Mouse (Mus musculus) limb, embryonic 13.5 days (tissue): Measurements from ENCODE around the gene Fkbp7. TPM values are rescaled to one million over a fixed set of nuclear protein-coding genes. Genes with fewer than 3 reads are reported as not detected.

Source experiments
- ATAC-seq: fragments of 200-750 bp; cut with Nextera tagmentation; 2 replicates; pipeline ENCODE4 v1.8.0; 2017; ENCODE audit warnings: low read depth, moderate number of reproducible peaks, moderate TSS enrichment; ENCODE audit not compliant: low FRiP score
- H3K27ac ChIP-seq: fragments of 300-500 bp; sonication (generic); 2 replicates; pipeline ENCODE4 v1.5.1; 2015; ENCODE audit warnings: inconsistent platforms, mild to moderate bottlenecking, moderate library complexity
- H3K27me3 ChIP-seq: fragments of 300-500 bp; sonication (generic); 2 replicates; pipeline ENCODE4 v1.6.1; 2015; ENCODE audit warnings: mild to moderate bottlenecking, inconsistent platforms
- H3K36me3 ChIP-seq: fragments of 300-500 bp; sonication (generic); 2 replicates; pipeline ENCODE4 v1.6.1; 2015; ENCODE audit warnings: inconsistent platforms, mild to moderate bottlenecking, moderate library complexity
- H3K4me1 ChIP-seq: fragments of 300-500 bp; sonication (generic); 2 replicates; pipeline ENCODE4 v1.6.1; 2015; ENCODE audit warnings: inconsistent platforms
- H3K4me2 ChIP-seq: fragments of 300-500 bp; sonication (generic); replicated peaks from 2 replicates; pipeline ENCODE4 v1.6.1; 2015; ENCODE audit warnings: inconsistent platforms, mild to moderate bottlenecking, moderate library complexity
- H3K4me3 ChIP-seq: fragments of 300-500 bp; sonication (generic); 2 replicates; pipeline ENCODE4 v1.5.1; 2015; ENCODE audit warnings: moderate library complexity, mild to moderate bottlenecking, inconsistent platforms
- H3K9ac ChIP-seq: fragments of 300-500 bp; sonication (generic); 2 replicates; pipeline ENCODE4 v1.6.1; 2015; ENCODE audit warnings: mild to moderate bottlenecking, inconsistent platforms
- H3K9me3 ChIP-seq: fragments of 300-500 bp; sonication (generic); 2 replicates; pipeline ENCODE4 v1.6.1; 2016; ENCODE audit warnings: inconsistent platforms
- WGBS: fragments of 180-500 bp; shearing (Covaris S2); methylation state at CpG from one replicate; pipeline ENCODE4 v1.1.7; 2015; 5-methylcytosine and 5-hydroxymethylcytosine counted together
- polyA plus RNA-seq: library from polyadenylated mRNA; unstranded; fragments of >200 nt; fragmentation: Nextera tagmentation; extraction: Ambion mirVana; gene quantifications from 2 replicates; pipeline ENCODE4 v1.2.1, GENCODE M21; 2015

Gene Fkbp7
- polyA plus RNA-seq: 103 and 113 TPM in 2 replicates

DNA sequence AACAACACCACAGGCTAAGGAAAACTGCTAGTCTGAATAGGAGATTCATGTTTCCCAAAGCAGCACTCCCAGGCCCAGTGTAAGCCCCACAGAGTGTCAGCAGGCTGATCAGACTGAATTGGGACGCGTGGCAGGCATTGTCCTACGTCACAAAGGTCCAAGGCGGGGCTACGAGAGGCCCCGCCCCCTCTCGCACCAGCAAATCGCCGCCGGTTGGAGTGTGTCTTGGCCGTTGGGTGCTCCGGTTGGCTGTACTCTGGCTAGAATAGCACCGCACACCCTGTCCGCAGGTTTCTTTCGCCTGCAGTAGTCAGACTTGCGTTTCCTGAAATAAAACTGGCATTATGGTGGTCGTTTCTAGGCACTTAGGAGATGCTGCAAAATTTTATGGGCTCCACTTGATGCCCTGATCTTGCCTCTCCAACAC is at the start of gene Fkbp7:
Fkbp7 (minus strand) TSS at position 151 of the 427 bp plus-strand sequence.
- WGBS: under 1% methylated on average over 17 of the region's 17 CpGs

DNA sequence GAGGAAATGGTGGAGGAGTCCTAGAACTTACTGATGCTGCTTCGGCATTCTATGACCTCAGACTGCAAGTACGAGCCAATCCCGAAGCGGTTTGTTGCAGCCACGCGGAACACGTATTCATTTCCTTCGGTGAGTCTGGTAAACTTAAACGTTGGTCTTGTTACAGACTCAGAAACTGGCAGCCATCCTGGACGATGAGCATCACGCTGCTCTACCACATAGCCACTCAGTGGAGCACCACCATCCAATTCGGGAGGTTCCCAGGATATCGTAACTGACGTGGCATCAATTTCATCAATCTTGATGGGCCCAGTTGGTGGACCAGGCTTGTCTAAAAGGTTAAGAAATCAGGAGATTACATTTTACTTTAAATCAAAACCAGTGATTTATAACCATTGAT is 46.7 kb upstream of the Fkbp7 start:
- no peak for ATAC-seq
- H3K9me3 ChIP-seq: peaks cover 9% of the 10 kb centered on the region
- no peak overlapping the region for H3K4me2 ChIP-seq
- 93% methylated on average over 14 of the region's 14 CpGs for WGBS
- no peak overlapping the region for H3K27ac ChIP-seq
- peaks cover 19% of the 10 kb centered on the region for H3K36me3 ChIP-seq
- no peaks in the 10 kb centered on the region for H3K27me3 ChIP-seq
- H3K9ac ChIP-seq: no peak overlapping the region
- no peaks in the 10 kb centered on the region for H3K4me1 ChIP-seq
- H3K4me3 ChIP-seq: no peak overlapping the region

More for the DNA sequence above, at the start of gene Fkbp7:
- Histone ChIP-seq H3K36me3 (peaks cover 5% of the 10 kb centered on the region; the same call in 1 of the 2 replicates), H3K27ac (peak within 1 kb of the TSS; percentile 88), H3K4me3 (peak within 1 kb of the TSS; percentile 51), H3K4me1 (peaks cover 32% of the 10 kb centered on the region), H3K9ac (peak within 1 kb of the TSS; percentile 75), H3K27me3 (no peaks in the 10 kb centered on the region), H3K9me3 (no peaks in the 10 kb centered on the region), H3K4me2 (peak within 1 kb of the TSS; percentile 68)
- ATAC-seq: peak; percentile 92

DNA sequence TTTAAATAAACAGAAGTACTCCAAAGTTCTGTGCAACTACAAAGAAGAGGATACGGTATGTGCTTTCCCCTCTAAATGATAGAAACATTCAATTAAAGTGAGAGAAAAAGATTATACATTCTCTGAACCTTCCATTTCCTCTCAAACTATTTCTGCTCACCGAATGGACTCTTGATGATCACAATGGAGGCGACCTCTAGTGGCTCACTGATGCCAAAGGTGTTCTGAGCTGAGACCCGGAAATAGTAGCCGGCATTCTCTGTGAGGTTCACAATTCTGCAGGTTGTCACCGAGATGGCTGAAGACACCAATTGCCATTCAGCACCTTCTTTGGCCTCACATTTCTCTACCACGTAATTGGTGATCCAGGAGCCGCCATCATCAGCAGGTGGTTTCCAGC is 42.1 kb upstream of the Fkbp7 start:
- ATAC-seq: no peak
- Histone ChIP-seq H3K9ac (no peak overlapping the region), H3K9me3 (peaks cover 29% of the 10 kb centered on the region), H3K36me3 (peaks cover 48% of the 10 kb centered on the region), H3K4me1 (no peaks in the 10 kb centered on the region), H3K4me2 (no peak overlapping the region), H3K4me3 (no peak overlapping the region), H3K27me3 (no peaks in the 10 kb centered on the region), H3K27ac (no peak overlapping the region)
- WGBS: 70% methylated on average over 8 of the region's 8 CpGs

DNA sequence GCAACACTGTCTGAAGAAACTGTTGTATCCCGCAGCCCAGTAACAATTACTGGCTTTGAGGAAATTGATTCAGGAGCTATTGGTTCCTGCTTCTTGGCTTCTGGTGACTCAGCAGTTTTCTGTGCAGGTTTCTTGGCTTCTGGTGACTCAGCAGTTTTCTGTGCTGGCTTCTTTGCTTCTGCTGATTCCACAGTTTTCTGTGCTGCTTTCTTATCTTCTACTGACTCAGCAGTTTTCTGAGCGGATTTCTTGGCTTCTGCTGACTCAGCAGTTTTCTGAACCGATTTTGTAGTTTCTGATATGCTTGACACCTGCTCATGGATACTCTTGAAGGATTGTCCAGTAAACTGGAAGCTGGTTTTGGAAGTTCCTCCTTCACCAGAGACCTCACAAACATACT is 35.6 kb upstream of the Fkbp7 start:
- Histone ChIP-seq H3K9ac (no peak overlapping the region), H3K36me3 (peaks cover 40% of the 10 kb centered on the region), H3K9me3 (peaks cover 27% of the 10 kb centered on the region), H3K4me2 (no peak overlapping the region), H3K4me3 (no peak overlapping the region), H3K27ac (no peak overlapping the region), H3K4me1 (no peaks in the 10 kb centered on the region), H3K27me3 (no peaks in the 10 kb centered on the region)
- ATAC-seq: no peak
- 86% methylated on average over 3 of the region's 3 CpGs for WGBS

DNA sequence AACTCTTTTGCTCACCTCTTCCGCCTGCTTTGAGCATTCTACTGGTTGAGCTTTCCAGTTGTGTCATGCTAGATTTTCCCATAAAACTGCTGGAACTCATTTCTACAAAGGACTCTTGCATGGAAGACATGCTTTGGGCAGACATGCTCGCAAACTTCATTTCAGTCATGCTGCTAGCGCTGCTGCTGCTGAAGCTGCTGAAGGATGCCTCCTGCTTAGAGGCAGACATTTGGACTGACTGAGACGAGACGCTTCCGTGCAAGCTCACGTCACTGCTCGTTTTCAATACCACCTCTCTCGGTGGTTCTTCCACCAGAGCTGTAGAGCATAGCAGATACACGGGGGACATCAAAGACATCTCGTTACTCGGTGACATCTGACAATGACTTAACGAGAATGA is 32.7 kb upstream of the Fkbp7 start:
- Histone ChIP-seq H3K9me3 (peaks cover 12% of the 10 kb centered on the region), H3K4me2 (no peak overlapping the region), H3K36me3 (peaks cover 22% of the 10 kb centered on the region), H3K4me1 (no peaks in the 10 kb centered on the region), H3K27ac (no peak overlapping the region), H3K4me3 (no peak overlapping the region), H3K27me3 (no peaks in the 10 kb centered on the region), H3K9ac (no peak overlapping the region)
- 82% methylated on average over 13 of the region's 13 CpGs for WGBS
- ATAC-seq: no peak

DNA sequence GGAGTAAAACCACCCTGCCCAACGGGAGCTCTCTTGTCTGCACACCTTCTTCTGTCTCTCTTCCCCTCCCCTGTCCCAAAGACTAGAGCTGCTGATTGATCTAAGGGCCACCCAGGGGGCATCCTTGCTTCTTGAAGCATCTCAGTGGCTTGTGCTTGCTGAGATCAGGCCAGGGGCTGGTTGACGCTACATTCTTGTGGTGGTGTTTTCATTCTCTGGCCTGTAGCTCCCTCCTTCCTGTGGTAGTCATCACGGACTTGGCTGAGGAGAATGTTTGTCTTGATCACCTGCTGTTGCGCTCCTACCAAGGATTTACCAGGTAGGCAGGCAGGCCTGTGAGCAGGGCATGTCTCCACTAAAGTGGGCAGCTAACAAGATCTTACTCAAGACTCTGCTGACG is 29.8 kb upstream of the Fkbp7 start:
- H3K27ac ChIP-seq: no peak overlapping the region
- H3K4me2 ChIP-seq: no peak overlapping the region
- H3K27me3 ChIP-seq: no peaks in the 10 kb centered on the region
- ATAC-seq: no peak
- 79% methylated on average over 5 of the region's 5 CpGs for WGBS
- H3K36me3 ChIP-seq: peaks cover 11% of the 10 kb centered on the region
- H3K4me3 ChIP-seq: no peak overlapping the region
- no peak overlapping the region for H3K9ac ChIP-seq
- no peaks in the 10 kb centered on the region for H3K9me3 ChIP-seq
- peaks cover 3% of the 10 kb centered on the region; the same call in 1 of the 2 replicates for H3K4me1 ChIP-seq

DNA sequence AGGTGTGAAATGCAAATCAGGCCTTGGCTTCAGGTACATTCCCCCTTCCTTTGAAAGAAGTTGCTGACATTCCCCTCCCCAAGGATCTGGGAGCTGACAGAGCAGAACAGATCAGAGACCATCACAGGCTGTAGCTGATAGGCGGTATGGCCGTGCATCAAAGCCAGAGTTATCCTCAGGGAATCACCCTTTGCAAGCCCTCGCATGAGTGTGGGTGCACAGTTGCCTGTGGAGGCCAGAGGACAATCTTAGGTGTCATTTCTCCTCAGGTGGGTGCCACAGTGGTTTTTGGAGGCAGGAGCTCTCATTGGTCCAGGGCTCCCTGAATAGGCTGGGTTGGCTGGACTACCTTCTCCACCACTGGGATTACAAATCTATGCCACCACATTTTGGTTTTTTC is 29.3 kb upstream of the Fkbp7 start:
- no peak overlapping the region for H3K9ac ChIP-seq
- 80% methylated on average over 3 of the region's 3 CpGs for WGBS

DNA sequence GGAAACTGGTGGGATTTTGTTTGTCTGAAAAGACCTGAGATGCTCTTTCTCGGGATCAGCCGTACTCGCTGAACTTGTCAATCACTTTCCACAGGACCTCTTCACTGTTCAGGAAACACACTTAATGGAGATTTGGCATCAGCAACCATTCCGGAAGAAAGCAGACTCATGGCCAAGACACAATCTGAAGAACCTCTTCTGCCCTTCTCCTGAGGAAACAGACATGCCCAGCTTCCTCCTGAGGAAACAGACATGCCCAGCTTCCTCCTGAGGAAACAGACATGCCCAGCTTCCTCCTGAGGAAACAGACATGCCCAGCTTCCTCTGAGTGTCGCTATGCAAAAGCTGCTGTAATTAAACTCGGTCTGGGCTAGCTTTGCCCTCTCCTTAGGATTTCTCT is 22.4 kb upstream of the Fkbp7 start:
- ATAC-seq: no peak
- WGBS: 86% methylated on average over 6 of the region's 6 CpGs
- H3K36me3 ChIP-seq: peaks cover 59% of the 10 kb centered on the region

More for the DNA sequence above, 29.3 kb upstream of the Fkbp7 start:
- Histone ChIP-seq H3K4me2 (no peak overlapping the region), H3K9me3 (no peaks in the 10 kb centered on the region), H3K27ac (no peak overlapping the region), H3K36me3 (peaks cover 17% of the 10 kb centered on the region), H3K27me3 (no peaks in the 10 kb centered on the region), H3K4me3 (no peak overlapping the region), H3K4me1 (peaks cover 3% of the 10 kb centered on the region; the same call in 1 of the 2 replicates)
- ATAC-seq: no peak

DNA sequence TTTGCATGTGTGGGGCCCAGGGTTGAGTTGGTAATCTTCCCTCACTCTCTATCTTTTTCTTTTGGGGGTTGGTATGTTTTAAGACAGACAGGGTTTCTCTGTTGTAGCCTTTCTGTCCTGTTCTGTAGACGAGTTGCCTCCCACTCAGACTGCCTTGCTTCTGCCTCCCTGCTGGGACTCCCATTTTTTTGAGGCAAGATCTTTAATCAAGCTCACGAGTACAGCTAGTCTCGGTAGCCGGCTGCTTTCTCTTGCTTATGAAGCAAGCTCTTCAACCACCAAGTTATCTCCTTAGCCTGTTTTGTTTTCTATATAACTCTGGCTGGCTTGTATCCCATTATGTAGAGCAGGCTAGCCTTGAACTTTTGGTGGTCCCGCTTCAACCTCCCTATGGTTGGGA is 20.8 kb upstream of the Fkbp7 start:
- no peak for ATAC-seq
- Histone ChIP-seq H3K9me3 (no peaks in the 10 kb centered on the region), H3K4me1 (no peaks in the 10 kb centered on the region), H3K27ac (no peak overlapping the region), H3K27me3 (no peaks in the 10 kb centered on the region), H3K4me2 (no peak overlapping the region), H3K4me3 (no peak overlapping the region), H3K9ac (no peak overlapping the region), H3K36me3 (peaks cover 69% of the 10 kb centered on the region)
- WGBS: 82% methylated on average over 5 of the region's 5 CpGs

More for the DNA sequence above, 22.4 kb upstream of the Fkbp7 start:
- H3K9ac ChIP-seq: no peak overlapping the region
- no peaks in the 10 kb centered on the region for H3K27me3 ChIP-seq
- no peak overlapping the region for H3K27ac ChIP-seq
- peaks cover 3% of the 10 kb centered on the region; the same call in 1 of the 2 replicates for H3K4me1 ChIP-seq
- H3K4me2 ChIP-seq: no peak overlapping the region
- no peaks in the 10 kb centered on the region for H3K9me3 ChIP-seq
- H3K4me3 ChIP-seq: no peak overlapping the region

DNA sequence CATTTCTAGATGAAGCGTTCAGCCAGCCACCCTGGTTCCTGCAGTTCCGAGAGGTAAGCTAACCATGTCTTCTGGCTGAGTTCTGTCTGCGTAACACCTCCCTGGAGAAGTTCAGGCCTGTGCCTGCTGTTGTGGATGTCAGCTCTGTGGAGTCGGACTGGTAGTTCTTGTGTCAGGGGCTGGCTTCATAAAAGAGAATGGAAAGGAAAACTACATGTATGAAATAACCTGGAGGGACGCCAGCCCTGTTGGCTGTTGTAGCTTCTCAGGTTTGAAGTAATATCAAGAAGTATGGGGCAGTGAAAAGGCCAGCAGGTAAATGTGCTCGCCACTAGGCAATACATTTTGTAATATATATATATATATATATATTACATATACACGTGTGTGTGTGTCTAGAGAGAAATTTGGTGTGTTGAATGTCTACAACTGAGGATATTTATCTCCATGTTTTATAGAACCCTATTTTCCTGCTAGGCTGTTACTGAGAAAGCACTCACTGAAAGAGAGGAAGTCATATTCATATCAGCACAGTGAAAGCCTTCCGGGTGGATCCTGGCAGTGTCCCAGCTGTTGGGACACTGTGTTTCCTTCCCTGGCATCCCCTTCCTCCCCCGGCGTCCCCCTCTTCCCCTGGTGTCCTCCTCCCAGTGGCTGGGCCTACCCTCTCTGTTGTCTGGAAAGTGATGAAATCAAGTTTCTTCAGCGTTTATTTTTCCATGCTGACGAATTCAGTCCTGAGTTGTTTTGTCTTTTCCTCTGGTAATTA is 17.7 kb upstream of the Fkbp7 start:
- H3K27me3 ChIP-seq: no peaks in the 10 kb centered on the region
- peaks cover 90% of the 10 kb centered on the region for H3K36me3 ChIP-seq
- H3K9me3 ChIP-seq: no peaks in the 10 kb centered on the region
- no peaks in the 10 kb centered on the region for H3K4me1 ChIP-seq
- 86% methylated on average over 12 of the region's 12 CpGs for WGBS
- H3K27ac ChIP-seq: no peak overlapping the region
- no peak overlapping the region for H3K4me3 ChIP-seq
- ATAC-seq: no peak; the same call in 1 of the 2 replicates
- H3K4me2 ChIP-seq: no peak overlapping the region
- H3K9ac ChIP-seq: no peak overlapping the region

DNA sequence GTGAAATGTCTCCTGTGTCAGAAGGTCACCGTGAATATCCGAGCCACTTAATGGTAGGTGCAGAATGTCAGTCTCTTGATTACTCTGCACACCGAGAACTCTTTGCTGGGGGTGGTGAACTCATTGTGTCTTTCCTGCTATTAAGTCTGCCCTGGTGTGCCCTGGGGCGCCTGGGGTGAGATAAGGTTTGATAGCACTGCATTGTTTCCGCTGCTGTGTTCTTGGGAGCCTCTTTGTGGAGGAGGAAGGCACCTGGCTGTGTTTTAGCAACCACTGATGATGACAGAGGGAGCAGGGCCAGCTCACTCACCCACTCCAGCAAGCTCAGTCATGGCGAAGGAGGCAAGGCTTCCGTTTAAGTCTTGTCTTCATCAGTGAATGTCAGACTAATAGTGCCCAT is 15.2 kb upstream of the Fkbp7 start:
- H3K9me3 ChIP-seq: no peaks in the 10 kb centered on the region
- no peak overlapping the region for H3K9ac ChIP-seq
- no peaks in the 10 kb centered on the region for H3K4me1 ChIP-seq
- no peak overlapping the region for H3K27ac ChIP-seq
- no peaks in the 10 kb centered on the region for H3K27me3 ChIP-seq
- H3K36me3 ChIP-seq: peaks cover 88% of the 10 kb centered on the region
- H3K4me3 ChIP-seq: no peak overlapping the region
- no peak overlapping the region for H3K4me2 ChIP-seq
- ATAC-seq: no peak
- WGBS: 66% methylated on average over 7 of the region's 7 CpGs

DNA sequence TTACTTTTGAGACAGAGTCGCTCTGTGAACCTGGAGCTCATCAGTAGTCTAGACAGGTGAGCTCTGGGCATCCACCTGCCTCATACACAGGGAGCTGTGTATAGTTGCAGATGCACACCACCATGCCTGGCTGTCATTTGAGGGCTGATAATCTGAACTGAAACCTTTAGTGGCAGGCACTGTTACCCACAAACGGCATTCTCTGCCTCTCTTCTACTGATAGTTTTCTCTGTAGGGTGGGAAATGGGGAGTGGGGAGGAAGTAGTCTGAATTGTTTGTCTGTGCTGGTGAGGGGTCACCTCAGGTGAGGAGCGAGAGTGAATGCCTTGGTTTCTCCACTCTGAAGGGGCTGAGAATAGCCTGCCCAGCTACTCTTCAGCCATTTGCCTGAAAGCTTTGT is 14.7 kb upstream of the Fkbp7 start:
- ATAC-seq: no peak
- no peak overlapping the region for H3K27ac ChIP-seq
- H3K36me3 ChIP-seq: peaks cover 88% of the 10 kb centered on the region
- no peaks in the 10 kb centered on the region for H3K27me3 ChIP-seq
- H3K9me3 ChIP-seq: no peaks in the 10 kb centered on the region
- no peak overlapping the region for H3K4me2 ChIP-seq
- H3K4me3 ChIP-seq: no peak overlapping the region
- no peaks in the 10 kb centered on the region for H3K4me1 ChIP-seq
- no peak overlapping the region for H3K9ac ChIP-seq
- WGBS: 77% methylated on average over 3 of the region's 3 CpGs

DNA sequence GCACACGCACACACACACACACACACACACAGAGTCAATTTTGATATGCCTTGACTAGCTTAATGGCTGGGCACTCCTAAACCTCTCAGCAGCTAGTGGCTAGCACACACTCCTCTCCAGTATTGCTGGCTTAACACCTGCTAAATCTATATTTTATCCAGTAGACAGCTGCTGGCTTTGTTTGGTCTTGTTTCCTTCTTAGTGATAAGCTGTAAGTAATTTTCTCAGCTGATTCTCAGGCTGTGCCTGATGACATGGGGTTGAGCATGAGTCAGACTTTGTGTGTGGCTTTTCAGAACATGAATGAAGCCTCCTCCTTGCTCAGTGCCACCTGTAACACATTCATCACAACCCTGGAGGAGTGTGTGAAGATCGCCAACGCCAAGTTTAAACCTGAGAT is 14.1 kb upstream of the Fkbp7 start:
- no peaks in the 10 kb centered on the region for H3K9me3 ChIP-seq
- no peak overlapping the region for H3K9ac ChIP-seq
- no peak for ATAC-seq
- WGBS: 93% methylated on average over 3 of the region's 3 CpGs
- H3K4me3 ChIP-seq: no peak overlapping the region
- H3K4me1 ChIP-seq: no peaks in the 10 kb centered on the region
- no peak overlapping the region for H3K4me2 ChIP-seq
- H3K27me3 ChIP-seq: no peaks in the 10 kb centered on the region
- H3K36me3 ChIP-seq: peaks cover 88% of the 10 kb centered on the region
- H3K27ac ChIP-seq: no peak overlapping the region
